Mouse (Mus musculus) hindbrain, embryonic 14.5 days (tissue): ENCODE data around the gene Faim2. TPM values are rescaled to one million over a fixed set of nuclear protein-coding genes. Genes with fewer than 3 reads are reported as not detected.
A peak's percentile ranks its signal among the peaks of the same experiment; 100 is the strongest.

Experiments used
- ATAC-seq: fragments of 200-750 bp; cut with Nextera tagmentation; 2 replicates; pipeline ENCODE4 v1.8.0; 2017; ENCODE audit warnings: moderate number of reproducible peaks, mild to moderate bottlenecking, moderate TSS enrichment, moderate library complexity; ENCODE audit not compliant: low FRiP score
- DNase-seq: peaks from one replicate; pipeline ENCODE4 v3.0.0-alpha.2; 2015; ENCODE audit warnings: low spot score
- H3K27ac ChIP-seq: fragments of 300-500 bp; sonication (generic); 2 replicates; pipeline ENCODE4 v1.5.1; 2014; ENCODE audit warnings: mild to moderate bottlenecking, moderate library complexity
- H3K27me3 ChIP-seq: fragments of 300-500 bp; sonication (generic); 2 replicates; pipeline ENCODE4 v1.6.1; 2014; ENCODE audit warnings: mild to moderate bottlenecking, low read length, mixed read lengths; ENCODE audit not compliant: control insufficient read depth, insufficient read depth
- H3K36me3 ChIP-seq: fragments of 300-500 bp; sonication (generic); replicated peaks from 2 replicates; pipeline ENCODE4 v1.6.1; 2014; ENCODE audit not compliant: control insufficient read depth, insufficient read depth
- H3K4me1 ChIP-seq: fragments of 300-500 bp; sonication (generic); replicated peaks from 2 replicates; pipeline ENCODE4 v1.6.1; 2014; ENCODE audit warnings: antibody characterized with exemption, low read length, mixed read lengths; ENCODE audit not compliant: control insufficient read depth, insufficient read depth
- H3K4me2 ChIP-seq: fragments of 300-500 bp; sonication (generic); replicated peaks from 2 replicates; pipeline ENCODE4 v1.6.1; 2014; ENCODE audit warnings: mild to moderate bottlenecking, moderate library complexity
- H3K4me3 ChIP-seq: fragments of 300-500 bp; sonication (generic); replicated peaks from 2 replicates; pipeline ENCODE4 v1.5.1; 2014; ENCODE audit warnings: mild to moderate bottlenecking, low read length
- H3K9ac ChIP-seq: fragments of 300-500 bp; sonication (generic); 2 replicates; pipeline ENCODE4 v1.6.1; 2014
- H3K9me3 ChIP-seq: fragments of 300-500 bp; sonication (generic); 2 replicates; pipeline ENCODE4 v1.6.1; 2016; ENCODE audit warnings: low read length; ENCODE audit not compliant: control insufficient read depth
- WGBS: fragments of 180-500 bp; shearing (Covaris S2); extraction: QIAGEN DNeasy Blood & Tissue Kit; methylation state at CpG from one replicate; pipeline ENCODE4 v1.1.7; 2014; 5-methylcytosine and 5-hydroxymethylcytosine counted together
- polyA plus RNA-seq: library from polyadenylated mRNA; unstranded; fragments of >200 nt; fragmentation: Nextera tagmentation; extraction: Ambion mirVana; gene quantifications from 2 replicates; pipeline ENCODE4 v1.2.1, GENCODE M21; 2014

The Faim2 gene
- polyA plus RNA-seq, 1 experiment from 2014 or later = 32.0 TPM

DNA sequence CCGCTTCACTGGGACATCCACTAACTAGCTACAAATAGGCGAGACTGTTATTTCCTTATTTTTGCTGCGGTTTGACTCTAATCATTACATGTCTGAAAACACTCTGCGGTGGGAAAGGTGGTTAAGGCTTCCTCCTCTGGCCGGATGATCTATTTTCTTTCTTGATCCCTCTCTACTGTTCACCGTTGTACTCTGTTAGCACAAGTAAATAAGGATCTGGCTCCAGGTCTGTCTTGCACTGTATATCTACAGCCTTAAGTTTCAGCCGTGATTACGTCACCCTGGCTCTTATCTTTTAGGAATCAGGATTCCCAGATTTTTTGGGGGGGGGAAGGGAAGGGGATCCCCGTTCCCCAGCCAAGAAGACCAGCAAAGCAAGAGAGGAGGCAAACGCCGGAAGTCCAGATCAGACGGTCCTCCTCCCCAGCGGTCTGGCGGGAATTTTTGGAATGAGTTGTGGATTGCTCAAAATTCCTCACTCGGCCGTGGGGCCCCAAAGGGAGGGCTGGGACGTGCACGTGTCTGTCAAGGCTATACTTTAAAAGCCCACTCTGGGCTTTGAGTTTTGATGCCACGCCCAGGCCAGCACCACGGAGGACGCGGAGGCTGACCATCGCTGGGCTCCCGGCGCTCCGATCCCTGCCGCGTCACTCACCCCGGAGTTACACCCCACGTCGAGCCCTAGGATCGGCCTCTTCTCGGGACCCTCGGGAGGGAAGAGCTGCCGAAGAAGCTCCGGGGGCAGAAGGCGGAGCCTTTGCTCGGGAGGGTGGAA lies 54.0 kb downstream of the Faim2 start:
- H3K36me3 ChIP-seq = no peaks in the 10 kb centered on the region
- no peaks in the 10 kb centered on the region for H3K27me3 ChIP-seq
- DNase-seq = peak; percentile 74
- H3K4me2 ChIP-seq = peak overlapping the region; percentile 69
- H3K9me3 ChIP-seq = no peaks in the 10 kb centered on the region
- 5% methylated on average over 38 of the region's 38 CpGs for WGBS
- peak overlapping the region; percentile 88 for H3K27ac ChIP-seq
- peak overlapping the region; percentile 83 for H3K9ac ChIP-seq
- peaks cover 8% of the 10 kb centered on the region for H3K4me1 ChIP-seq
- H3K4me3 ChIP-seq = peak overlapping the region; percentile 75
- ATAC-seq = peak; percentile 73

DNA sequence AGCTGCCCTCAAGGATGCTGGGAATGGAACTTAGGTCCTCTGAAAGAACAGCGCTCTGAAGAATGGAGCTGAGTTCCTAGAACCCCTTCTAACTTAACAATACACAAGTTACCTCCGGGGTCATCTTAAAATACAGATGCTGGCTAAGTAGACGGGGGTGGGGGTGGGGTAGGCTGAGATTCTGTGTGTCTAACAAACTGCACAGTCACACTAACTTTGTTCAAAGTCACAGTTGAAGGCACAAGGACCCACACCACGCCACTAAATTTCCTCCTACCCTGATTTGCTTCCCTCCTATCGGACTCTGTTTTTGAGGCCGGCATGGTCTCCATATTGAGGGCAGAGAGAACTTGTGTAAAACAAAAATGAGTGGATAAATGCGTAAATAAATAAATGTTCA lies 55.0 kb downstream of the Faim2 start:
- Histone ChIP-seq H3K36me3 (no peaks in the 10 kb centered on the region), H3K4me3 (no peak overlapping the region), H3K4me1 (peaks cover 8% of the 10 kb centered on the region), H3K9ac (no peak overlapping the region), H3K27me3 (no peaks in the 10 kb centered on the region), H3K9me3 (no peaks in the 10 kb centered on the region), H3K4me2 (no peak overlapping the region), H3K27ac (no peak overlapping the region)
- ATAC-seq = no peak
- DNase-seq = no peak
- 89% methylated on average over 7 of the region's 7 CpGs for WGBS

DNA sequence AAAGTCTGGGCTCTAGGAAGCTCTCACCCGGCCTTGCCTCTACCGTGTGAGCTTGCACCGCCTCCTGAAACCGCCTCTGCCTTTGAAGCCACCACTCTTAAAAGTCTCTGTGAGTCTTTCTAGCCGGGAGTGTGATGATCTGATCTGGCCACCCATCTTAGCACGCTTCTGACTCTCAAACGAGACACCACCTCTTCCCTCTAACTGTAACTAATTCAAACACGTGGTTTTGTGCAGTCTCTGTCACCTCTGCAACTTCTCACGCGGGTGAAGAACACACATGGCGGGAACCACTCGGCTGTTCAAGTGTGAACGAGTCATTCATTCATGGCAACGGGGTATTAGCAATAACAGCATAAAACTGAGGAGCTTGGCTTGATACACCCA lies 56.3 kb downstream of the Faim2 start:
- H3K9me3 ChIP-seq = no peaks in the 10 kb centered on the region
- no peak overlapping the region for H3K4me3 ChIP-seq
- no peaks in the 10 kb centered on the region for H3K36me3 ChIP-seq
- H3K4me1 ChIP-seq = peaks cover 8% of the 10 kb centered on the region
- DNase-seq (no peak), ATAC-seq (no peak)
- 80% methylated on average over 14 of the region's 14 CpGs for WGBS
- no peak overlapping the region for H3K4me2 ChIP-seq
- no peak overlapping the region for H3K9ac ChIP-seq
- no peak overlapping the region for H3K27ac ChIP-seq
- H3K27me3 ChIP-seq = no peaks in the 10 kb centered on the region

DNA sequence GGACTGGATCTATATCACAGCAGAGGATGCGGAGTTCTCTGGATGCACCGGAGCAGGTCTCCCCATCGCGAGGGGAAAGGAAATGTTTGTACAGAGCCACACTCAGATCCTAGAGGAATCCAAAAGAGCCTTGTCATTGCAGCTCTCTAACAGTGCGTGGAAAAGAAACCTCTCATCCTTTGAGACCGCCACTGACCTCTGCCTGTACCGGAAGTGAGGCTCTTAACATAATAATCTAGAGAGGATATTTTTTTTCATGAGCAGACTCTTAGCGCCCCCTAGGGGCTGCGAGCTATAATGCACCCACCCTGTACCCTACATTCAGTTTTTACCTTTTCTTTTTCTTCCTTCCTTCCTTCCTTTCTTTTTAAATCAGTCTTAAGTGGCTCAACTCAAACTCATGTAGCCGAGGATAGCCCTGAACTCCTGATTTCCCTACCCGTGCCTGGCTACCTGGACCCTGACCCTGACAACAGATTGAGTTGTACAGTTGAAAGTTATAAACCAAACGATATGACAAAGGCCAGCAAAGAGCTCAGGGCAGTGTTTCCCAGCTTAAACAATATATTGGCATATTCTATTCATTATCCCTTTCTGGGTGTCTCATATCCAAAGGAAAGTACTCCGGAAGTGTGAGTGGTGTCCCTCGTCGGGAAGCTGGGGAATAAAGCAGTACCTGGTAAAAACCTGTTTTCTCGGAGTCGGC lies 56.8 kb downstream of the Faim2 start:
- Histone ChIP-seq H3K4me3 (no peak overlapping the region), H3K27ac (peak overlapping the region; percentile 45; the same call in 1 of the 2 replicates), H3K9me3 (no peaks in the 10 kb centered on the region), H3K4me1 (peaks cover 8% of the 10 kb centered on the region), H3K27me3 (no peaks in the 10 kb centered on the region), H3K36me3 (no peaks in the 10 kb centered on the region), H3K9ac (no peak overlapping the region), H3K4me2 (peak overlapping the region; percentile 22)
- ATAC-seq = no peak
- 61% methylated on average over 17 of the region's 17 CpGs for WGBS
- DNase-seq = peak; percentile 77

DNA sequence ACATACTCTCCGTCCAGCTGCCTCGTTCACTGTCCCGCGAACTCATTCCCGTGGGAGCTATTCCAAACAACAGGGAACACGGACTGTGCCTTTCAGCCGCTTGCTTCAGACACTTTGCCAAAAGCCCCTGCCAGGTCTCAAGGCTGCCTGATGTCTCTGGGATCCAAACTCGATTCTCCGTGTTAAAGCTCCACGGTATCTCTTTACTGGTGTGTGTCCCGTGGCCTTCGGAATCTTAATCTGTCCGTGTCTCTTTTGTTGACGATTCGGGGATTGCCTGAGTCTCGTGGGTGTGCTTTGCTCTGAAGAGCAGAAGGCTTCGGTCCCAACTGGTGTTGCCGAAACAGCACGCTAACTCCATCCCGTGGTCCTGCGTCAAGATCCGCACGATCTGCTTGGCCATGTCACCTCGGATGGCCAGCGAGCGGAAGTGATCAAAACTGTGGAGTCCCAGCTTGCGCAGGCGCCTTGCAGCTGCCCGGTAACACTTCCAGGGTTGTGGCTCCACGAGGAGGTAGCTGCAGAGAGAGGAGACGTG lies 57.7 kb downstream of the Faim2 start:
- DNase-seq = no peak
- Histone ChIP-seq H3K27me3 (no peaks in the 10 kb centered on the region), H3K4me3 (no peak overlapping the region), H3K27ac (no peak overlapping the region), H3K9ac (no peak overlapping the region), H3K4me2 (no peak overlapping the region), H3K36me3 (no peaks in the 10 kb centered on the region), H3K9me3 (no peaks in the 10 kb centered on the region), H3K4me1 (peaks cover 8% of the 10 kb centered on the region)
- WGBS = 90% methylated on average over 31 of the region's 31 CpGs
- ATAC-seq = no peak

DNA sequence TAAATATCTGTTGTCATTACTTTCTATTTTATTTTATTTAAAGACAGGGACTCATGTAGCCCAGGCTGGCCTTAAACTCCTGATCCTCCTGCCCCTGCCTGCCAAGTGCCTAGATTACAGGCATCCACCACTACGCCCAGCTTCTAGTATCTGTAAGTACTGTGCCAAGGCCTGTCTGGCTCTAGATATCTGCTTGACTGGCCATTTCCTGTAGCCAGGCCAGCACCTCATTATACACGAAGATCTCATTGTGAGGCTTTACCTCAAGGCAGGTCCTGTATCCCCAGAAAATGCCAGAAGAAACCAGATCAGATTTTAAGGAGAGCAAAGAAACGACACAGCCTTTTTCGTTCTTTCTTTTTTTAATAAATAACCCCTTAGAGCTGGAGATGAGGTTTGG lies 58.2 kb downstream of the Faim2 start:
- DNase-seq = no peak
- WGBS = 90% methylated on average over 4 of the region's 4 CpGs
- no peak overlapping the region for H3K9ac ChIP-seq
- no peak overlapping the region for H3K4me2 ChIP-seq
- H3K4me3 ChIP-seq = no peak overlapping the region
- H3K36me3 ChIP-seq = no peaks in the 10 kb centered on the region
- H3K27ac ChIP-seq = no peak overlapping the region
- H3K4me1 ChIP-seq = peaks cover 5% of the 10 kb centered on the region
- no peaks in the 10 kb centered on the region for H3K27me3 ChIP-seq
- ATAC-seq = no peak
- H3K9me3 ChIP-seq = no peaks in the 10 kb centered on the region

DNA sequence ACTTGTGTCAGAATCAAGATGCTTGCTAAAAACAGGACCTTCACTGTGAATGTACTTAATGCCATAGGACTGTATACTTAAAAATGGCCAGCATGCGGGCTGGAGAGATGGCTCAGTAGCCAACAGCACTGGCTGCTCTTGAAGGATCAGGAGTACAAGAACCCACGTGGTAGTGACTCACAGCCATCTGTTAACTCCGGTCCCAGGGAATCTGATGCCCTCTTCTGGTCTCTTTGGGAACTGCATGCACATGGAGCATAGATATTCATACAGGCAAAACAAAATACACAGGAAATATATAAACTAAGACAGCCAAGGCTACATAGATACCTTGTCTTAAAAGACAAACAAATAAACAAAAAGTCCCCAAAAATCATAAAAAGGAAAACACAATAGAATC lies 58.9 kb downstream of the Faim2 start:
- 40% methylated on average over 3 of the region's 3 CpGs for WGBS
- H3K4me1 ChIP-seq = peaks cover 5% of the 10 kb centered on the region
- H3K4me2 ChIP-seq = no peak overlapping the region
- H3K27ac ChIP-seq = no peak overlapping the region
- H3K36me3 ChIP-seq = no peaks in the 10 kb centered on the region
- H3K9me3 ChIP-seq = no peaks in the 10 kb centered on the region
- H3K27me3 ChIP-seq = no peaks in the 10 kb centered on the region
- H3K9ac ChIP-seq = no peak overlapping the region
- ATAC-seq (no peak), DNase-seq (peak; percentile 67)
- no peak overlapping the region for H3K4me3 ChIP-seq

DNA sequence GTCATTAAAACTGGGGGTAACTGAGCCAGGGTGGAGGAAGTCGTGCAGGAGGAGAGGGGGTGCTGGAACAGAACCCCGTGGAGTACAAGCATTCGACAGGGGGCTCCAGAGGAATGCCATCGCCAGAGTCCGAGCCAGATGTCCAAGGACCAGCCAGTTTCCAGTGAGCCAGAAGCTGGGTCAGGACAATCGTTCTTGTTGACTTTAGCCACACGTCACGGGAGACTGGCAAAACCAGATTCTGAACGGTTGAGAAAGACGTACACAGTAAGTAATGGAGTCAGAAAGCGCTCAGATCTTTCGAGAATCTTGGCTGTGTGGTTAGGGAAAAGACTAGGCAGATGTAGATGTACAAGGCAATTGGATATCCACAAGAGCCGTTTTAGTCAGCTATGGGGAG lies 64.8 kb downstream of the Faim2 start:
- Histone ChIP-seq H3K9ac (no peak overlapping the region), H3K4me2 (no peak overlapping the region), H3K4me3 (no peak overlapping the region), H3K36me3 (no peaks in the 10 kb centered on the region), H3K27me3 (no peaks in the 10 kb centered on the region), H3K4me1 (peaks cover 6% of the 10 kb centered on the region; the same call in 1 of the 2 replicates), H3K9me3 (no peaks in the 10 kb centered on the region), H3K27ac (no peak overlapping the region)
- 81% methylated on average over 13 of the region's 13 CpGs for whole genome bisulfite sequencing
- ATAC-seq = no peak
- no peak for DNase-seq

DNA sequence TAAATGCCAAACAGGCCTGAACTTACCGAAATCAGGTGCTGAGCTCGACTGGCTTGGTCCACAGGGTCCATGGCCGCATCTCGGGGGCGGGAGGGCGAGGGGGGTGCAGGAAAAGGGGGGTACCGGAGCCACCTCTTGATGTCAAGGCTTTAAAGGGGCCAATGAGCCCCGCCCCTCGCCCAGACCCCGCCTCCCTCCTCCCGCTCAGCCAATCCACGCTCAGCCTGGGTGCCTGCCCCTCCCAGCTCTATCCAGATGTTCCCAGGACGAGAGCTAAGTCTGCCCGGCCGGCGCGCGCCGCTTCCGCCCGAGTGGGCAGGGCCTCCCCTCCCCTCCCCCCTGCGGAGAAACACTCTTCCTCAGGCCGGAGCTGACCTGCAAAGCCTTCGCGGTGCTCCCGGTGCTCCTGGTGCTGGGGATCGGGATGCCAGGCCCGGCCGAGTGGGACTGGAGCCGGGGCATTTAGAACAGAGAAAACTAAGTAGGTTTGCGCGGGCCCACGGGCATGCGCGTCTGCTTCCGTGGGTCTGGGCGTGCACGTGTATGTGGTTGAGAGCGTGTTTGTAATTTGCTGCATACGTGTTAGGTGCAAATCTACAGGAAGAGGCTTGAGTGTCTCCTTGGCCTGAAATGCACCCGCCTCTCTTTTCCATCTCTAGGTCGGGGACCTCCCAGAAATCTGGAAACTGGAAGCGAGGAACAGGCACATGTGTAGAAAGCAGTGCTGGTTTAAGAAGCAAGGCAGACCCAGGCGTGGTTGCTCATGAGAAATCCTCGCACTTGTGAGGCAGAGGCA lies 70.2 kb downstream of the Faim2 start, which contains the start of gene Nckap5l:
Gene Nckap5l (minus strand): TSS at position 143 of the 796 bp plus-strand sequence.
- peak within 1 kb of the TSS; percentile 91 for H3K27ac ChIP-seq
- H3K27me3 ChIP-seq = no peaks in the 10 kb centered on the region
- H3K4me3 ChIP-seq = peak within 1 kb of the TSS; percentile 80
- peak; percentile 90 for DNase-seq
- peaks cover 38% of the 10 kb centered on the region for H3K4me1 ChIP-seq
- H3K9me3 ChIP-seq = no peaks in the 10 kb centered on the region
- H3K36me3 ChIP-seq = no peaks in the 10 kb centered on the region
- peak within 1 kb of the TSS; percentile 81 for H3K9ac ChIP-seq
- peak; percentile 95 for ATAC-seq
- WGBS = under 1% methylated on average over 44 of the region's 45 CpGs
- H3K4me2 ChIP-seq = peak within 1 kb of the TSS; percentile 76
